Mouse (Mus musculus): ENCODE results near the gene Rap2a. TPM values are rescaled to one million over a fixed set of nuclear protein-coding genes. Genes with fewer than 3 reads are reported as not detected.

Gene Rap2a
- total and polyA plus RNA-seq, 3 experiments = 5.1 to 8.6 TPM; not detected in 1

- H3K27me3 ChIP-seq (ENCODE audit: control insufficient read depth in 1 of 2, insufficient read depth in 2 of 2, low read length in 2 of 2) = no peaks in the 10 kb centered on the region
- no peak overlapping the region for H3K9ac ChIP-seq (ENCODE audit: control insufficient read depth, low read depth, low read length, poor library complexity, severe bottlenecking)
- no peak overlapping the region for H3K4me3 ChIP-seq (ENCODE audit: control insufficient read depth in 1 of 2, insufficient read depth in 1 of 2, low read depth in 2 of 2, low read length in 2 of 2)
- H3K79me2 ChIP-seq (ENCODE audit: control insufficient read depth, insufficient read depth, low read length, poor library complexity) = no peaks in the 10 kb centered on the region
- H3K9me3 ChIP-seq (replicated peaks; ENCODE audit: insufficient read depth, low read length) = no peaks in the 10 kb centered on the region
- H3K27ac ChIP-seq (ENCODE audit: control insufficient read depth, low read depth, low read length) = no peak overlapping the region
- TF ChIP-seq MXI1 (IDR thresholded peaks at IDR 0.05; ENCODE audit: low read depth, low read length) (no peak), TAL1 (IDR thresholded peaks at IDR 0.05; ENCODE audit: low read length) (no peak), MEF2A (IDR thresholded peaks at IDR 0.05; ENCODE audit: extremely low read depth, insufficient replicate concordance, low read depth, low read length, poor library complexity, severe bottlenecking) (no peak), E2F4 (IDR thresholded peaks at IDR 0.05; ENCODE audit: borderline replicate concordance, low read depth, low read length) (no peak), UBTF (IDR thresholded peaks at IDR 0.05; ENCODE audit: borderline replicate concordance, insufficient read depth, low read depth, low read length) (no peak), ZNF384 (IDR thresholded peaks at IDR 0.05; ENCODE audit: low read depth, low read length) (no peak), TBP (IDR thresholded peaks at IDR 0.05; ENCODE audit: low read depth, low read length) (no peak), USF1 (IDR thresholded peaks at IDR 0.05; ENCODE audit: low read depth, low read length) (no peak), RCOR1 (IDR thresholded peaks at IDR 0.05; ENCODE audit: low read depth, low read length) (no peak), RAD21 (IDR thresholded peaks at IDR 0.05; ENCODE audit: low read depth, low read length) (no peak), ZKSCAN1 (IDR thresholded peaks at IDR 0.05; ENCODE audit: low read depth, low read length) (no peak), JUND (IDR thresholded peaks at IDR 0.05; ENCODE audit: low read depth, low read length) (no peak), CTCF (IDR thresholded peaks at IDR 0.05 in 2 of 3, conservative IDR thresholded peaks at IDR 0.05 in 1 of 3; ENCODE audit: control insufficient read depth in 1 of 3, insufficient read depth in 1 of 3, low read depth in 2 of 3, low read length in 3 of 3, poor library complexity in 1 of 3, severe bottlenecking in 1 of 3) (no peak), POLR2AphosphoS2 (IDR thresholded peaks at IDR 0.05; ENCODE audit: low read length) (no peak), POLR2A (IDR thresholded peaks at IDR 0.05; ENCODE audit: control insufficient read depth in 1 of 2, insufficient read depth in 1 of 2, low read depth in 1 of 2, low read length in 2 of 2, poor library complexity in 1 of 2) (no peak), HCFC1 (IDR thresholded peaks at IDR 0.05; ENCODE audit: low read depth, low read length) (no peak)
- peak; percentile 21 for DNase-seq (ENCODE audit: low read depth, low spot score)
- H3K36me3 ChIP-seq (ENCODE audit: control insufficient read depth in 1 of 2, insufficient read depth in 2 of 2, low read length in 2 of 2) = no peaks in the 10 kb centered on the region
- H3K4me1 ChIP-seq (ENCODE audit: control insufficient read depth in 1 of 2, insufficient read depth in 2 of 2, low read length in 2 of 2) = no peaks in the 10 kb centered on the region
Measured at GRCm38 (mm10) chr14:120520843-120521242, 42.6 kb downstream of the Rap2a start.

GRCm38 (mm10) chr14:120523296-120523695 lies 45.1 kb downstream of the Rap2a start:
- H3K27ac ChIP-seq (ENCODE audit: control insufficient read depth, low read depth, low read length) = no peak overlapping the region
- no peaks in the 10 kb centered on the region for H3K4me1 ChIP-seq (ENCODE audit: control insufficient read depth in 1 of 2, insufficient read depth in 2 of 2, low read length in 2 of 2)
- H3K36me3 ChIP-seq (ENCODE audit: control insufficient read depth in 1 of 2, insufficient read depth in 2 of 2, low read length in 2 of 2) = no peaks in the 10 kb centered on the region
- H3K9me3 ChIP-seq (replicated peaks; ENCODE audit: insufficient read depth, low read length) = no peaks in the 10 kb centered on the region
- H3K9ac ChIP-seq (ENCODE audit: control insufficient read depth, low read depth, low read length, poor library complexity, severe bottlenecking) = no peak overlapping the region
- no peaks in the 10 kb centered on the region for H3K27me3 ChIP-seq (ENCODE audit: control insufficient read depth in 1 of 2, insufficient read depth in 2 of 2, low read length in 2 of 2)
- TF ChIP-seq CHD1 (IDR thresholded peaks at IDR 0.05; ENCODE audit: low read depth, low read length) = no peak
- TF ChIP-seq MYB (IDR thresholded peaks at IDR 0.05; ENCODE audit: low read depth, low read length) = no peak
- TF ChIP-seq GATA1 (IDR thresholded peaks at IDR 0.05; ENCODE audit: low read depth, low read length) = no peak
- no peak for TF ChIP-seq KAT2A (conservative IDR thresholded peaks at IDR 0.05; ENCODE audit: low read depth, low read length)
- TF ChIP-seq MYC (IDR thresholded peaks at IDR 0.05; ENCODE audit: low read depth, low read length) = no peak
- TF ChIP-seq MAX (IDR thresholded peaks at IDR 0.05; ENCODE audit: low read length) = no peak
- no peak for TF ChIP-seq USF1 (IDR thresholded peaks at IDR 0.05; ENCODE audit: low read depth, low read length)
- TF ChIP-seq MAZ (IDR thresholded peaks at IDR 0.05; ENCODE audit: low read depth, low read length) = no peak
- DNase-seq (ENCODE audit: low read depth, low spot score) = no peak
- H3K79me2 ChIP-seq (ENCODE audit: control insufficient read depth, insufficient read depth, low read length, poor library complexity) = no peaks in the 10 kb centered on the region
- no peak overlapping the region for H3K4me3 ChIP-seq (ENCODE audit: control insufficient read depth in 1 of 2, insufficient read depth in 1 of 2, low read depth in 2 of 2, low read length in 2 of 2)

Data from MEL (cell line).